Mouse (Mus musculus) layer of hippocampus, adult 2 months (tissue): ENCODE results near the gene Olfr541. TPM values are rescaled to one million over a fixed set of nuclear protein-coding genes. Genes with fewer than 3 reads are reported as not detected.

Source experiments
- DNase-seq, 2 experiments: peaks; one replicate each; pipeline ENCODE4 v3.0.0; 2022; ENCODE audit warnings: low spot score in 2 of 2
- H3K27ac ChIP-seq: fragments of 200-600 bp; 2 replicates; pipeline ENCODE4 v1.8.1; 2022
- H3K4me3 ChIP-seq: fragments of 200-600 bp; 2 replicates; pipeline ENCODE4 v1.8.1; 2022; ENCODE audit warnings: mild to moderate bottlenecking
- CTCF ChIP-seq: fragments of 200-600 bp; conservative IDR thresholded peaks from 2 replicates; pipeline ENCODE4 v1.8.1; 2022; ENCODE audit warnings: antibody characterized with exemption, mild to moderate bottlenecking, moderate library complexity
- total RNA-seq, 2 experiments: library from RNA; stranded (reverse); gene quantifications; 2 replicates each; pipeline ENCODE4 v1.2.3; 2021

Olfr541 gene
- total RNA-seq, 2 experiments from 2014 or later = not detected

- Histone ChIP-seq H3K4me3 (no peak overlapping the region), H3K27ac (peak overlapping the region; percentile 82)
- no peak for TF ChIP-seq CTCF
- DNase-seq = peak; percentile 29 to 31
These were observed 51.2 kb downstream of the Olfr541 start for GRCm38 (mm10) chr7:140748116-140748826.

- no peak for TF ChIP-seq CTCF
- Histone ChIP-seq H3K27ac (peak overlapping the region; percentile 82), H3K4me3 (no peak overlapping the region)
- DNase-seq = no peak
These were observed 51.7 kb downstream of the Olfr541 start for GRCm38 (mm10) chr7:140748827-140749160.

- no peak overlapping the region for H3K4me3 ChIP-seq
- DNase-seq = no peak
- H3K27ac ChIP-seq = no peak overlapping the region
- TF ChIP-seq CTCF = no peak
These were observed 57.5 kb downstream of the Olfr541 start for GRCm38 (mm10) chr7:140754556-140754955.

Other genes with a start within 250 kb of the Olfr541 start
- gene Olfr533, start 233.9 kb upstream of the Olfr541 start, total RNA-seq = not detected
- under 1 TPM; 0.20 to 0.25 TPM for gene Olfr535, start 213.1 kb upstream of the Olfr541 start, total RNA-seq
- gene Olfr536, start 189.9 kb upstream of the Olfr541 start, total RNA-seq = not detected
- under 1 TPM in 1 of 2 experiments, not detected in 1; 0.25 TPM for gene Olfr538, start 129.4 kb upstream of the Olfr541 start, total RNA-seq
- under 1 TPM; 0.31 to 0.37 TPM for gene Olfr46, start 96.0 kb upstream of the Olfr541 start, total RNA-seq
- under 1 TPM in 1 of 2 experiments, not detected in 1; 0.29 TPM for gene Olfr61, start 68.3 kb upstream of the Olfr541 start, total RNA-seq
- gene Olfr53, start 50.8 kb upstream of the Olfr541 start, total RNA-seq = under 1 TPM in 1 of 2 experiments, not detected in 1; 0.34 TPM
- gene Olfr539, start 37.3 kb upstream of the Olfr541 start, total RNA-seq = under 1 TPM; 0.20 to 0.23 TPM
- under 1 TPM; 0.12 to 0.13 TPM for gene Olfr45, start 15.3 kb upstream of the Olfr541 start, total RNA-seq
- not detected for gene Cyp2e1, start 66.5 kb downstream of the Olfr541 start, total RNA-seq
- gene Syce1, start 90.6 kb downstream of the Olfr541 start, total RNA-seq = not detected
- 10 to 100 TPM; 10.7 to 18.0 TPM for gene Zfp941, start 124.9 kb downstream of the Olfr541 start, total RNA-seq
- 1 to 10 TPM; 1.1 to 1.4 TPM for gene Urah, start 137.8 kb downstream of the Olfr541 start, total RNA-seq
- gene Scgb1c1, start 148.3 kb downstream of the Olfr541 start, total RNA-seq = not detected
- not detected for gene Odf3, start 150.5 kb downstream of the Olfr541 start, total RNA-seq
- 1 to 10 TPM in 1 of 2 experiments, not detected in 1; 1.8 TPM for gene Gm45785, start 159.1 kb downstream of the Olfr541 start, total RNA-seq
- 10 to 100 TPM; 78.2 to 82.8 TPM for gene Ric8a, start 159.7 kb downstream of the Olfr541 start, total RNA-seq
- 10 to 100 TPM; 25.1 to 28.3 TPM for gene Bet1l, start 160.3 kb downstream of the Olfr541 start, total RNA-seq
- gene Psmd13, start 184.7 kb downstream of the Olfr541 start, total RNA-seq = 100 to 1,000 TPM; 111 to 113 TPM
- gene Sirt3, start 185.0 kb downstream of the Olfr541 start, total RNA-seq = 10 to 100 TPM; 69.2 to 73.2 TPM
- 1 to 10 TPM in 1 of 2 experiments, not detected in 1; 1.3 TPM for gene Cox8b, start 203.2 kb downstream of the Olfr541 start, total RNA-seq
- under 1 TPM; 0.27 to 0.51 TPM for gene Nlrp6, start 223.6 kb downstream of the Olfr541 start, total RNA-seq
- 1 to 10 TPM; 4.0 to 7.1 TPM for gene Pgghg, start 244.1 kb downstream of the Olfr541 start, total RNA-seq